Mouse (Mus musculus): Measurements from ENCODE around the gene Gm45261. TPM values are rescaled to one million over a fixed set of nuclear protein-coding genes. Genes with fewer than 3 reads are reported as not detected.

Gm45261 gene
- total and polyA plus RNA-seq, 2 experiments from 2014 or later: not detected

GRCm38 (mm10) chr1:80474942-80475341 is 13.7 kb upstream of the Gm45261 start:
- no peak overlapping the region for H3K9ac ChIP-seq
- no peak for TF ChIP-seq CTCF (IDR thresholded peaks at IDR 0.05; ENCODE audit: low read depth)
- no peaks in the 10 kb centered on the region for H3K4me1 ChIP-seq (ENCODE audit: insufficient read depth)
- DNase-seq (no peak), ATAC-seq (no peak)
- H3K36me3 ChIP-seq (ENCODE audit: insufficient read depth): no peaks in the 10 kb centered on the region
- no peak overlapping the region for H3K4me2 ChIP-seq (ENCODE audit: low read depth)
- no peak overlapping the region for H3K27ac ChIP-seq (ENCODE audit: low read depth, low read length)
- no peak overlapping the region for H3K4me3 ChIP-seq (ENCODE audit: low read depth, low read length)
- WGBS: 73% methylated on average over 1 of the region's 1 CpGs
- no peaks in the 10 kb centered on the region for H3K9me3 ChIP-seq (ENCODE audit: low read length)
- H3K27me3 ChIP-seq (ENCODE audit: insufficient read depth, low read length): no peaks in the 10 kb centered on the region

- Histone ChIP-seq H3K9ac (no peak overlapping the region), H3K27ac (ENCODE audit: low read depth, low read length) (no peak overlapping the region), H3K4me2 (ENCODE audit: low read depth) (no peak overlapping the region), H3K36me3 (ENCODE audit: insufficient read depth) (no peaks in the 10 kb centered on the region), H3K9me3 (ENCODE audit: low read length) (no peaks in the 10 kb centered on the region), H3K4me1 (ENCODE audit: insufficient read depth) (no peaks in the 10 kb centered on the region), H3K4me3 (ENCODE audit: low read depth, low read length) (no peak overlapping the region), H3K27me3 (ENCODE audit: insufficient read depth, low read length) (no peaks in the 10 kb centered on the region)
- whole genome bisulfite sequencing: 88% methylated on average over 1 of the region's 1 CpGs
- TF ChIP-seq CTCF (IDR thresholded peaks at IDR 0.05; ENCODE audit: low read depth): no peak
- DNase-seq (no peak), ATAC-seq (no peak)
Observed at GRCm38 (mm10) chr1:80472395-80472794, 11.1 kb upstream of the Gm45261 start.

- no peak for TF ChIP-seq CTCF (IDR thresholded peaks at IDR 0.05; ENCODE audit: low read depth)
- DNase-seq: peak; percentile 14
Observed at GRCm38 (mm10) chr1:80459923-80460322, 1.3 kb downstream of the Gm45261 start.

GRCm38 (mm10) chr1:80459477-80459876 is 1.8 kb downstream of the Gm45261 start:
- Histone ChIP-seq H3K36me3 (ENCODE audit: insufficient read depth) (no peaks in the 10 kb centered on the region), H3K9me3 (ENCODE audit: low read length) (no peaks in the 10 kb centered on the region), H3K27me3 (ENCODE audit: insufficient read depth, low read length) (no peaks in the 10 kb centered on the region), H3K27ac (ENCODE audit: low read depth, low read length) (no peak overlapping the region), H3K4me1 (ENCODE audit: insufficient read depth) (peaks cover 3% of the 10 kb centered on the region; the same call in 1 of the 2 replicates), H3K4me2 (ENCODE audit: low read depth) (no peak overlapping the region), H3K9ac (no peak overlapping the region), H3K4me3 (ENCODE audit: low read depth, low read length) (no peak overlapping the region)
- DNase-seq: no peak
- ATAC-seq: no peak
- no peak for TF ChIP-seq CTCF (IDR thresholded peaks at IDR 0.05; ENCODE audit: low read depth)

More at GRCm38 (mm10) chr1:80459923-80460322, 1.3 kb downstream of the Gm45261 start:
- 42% methylated on average over 1 of the region's 1 CpGs for WGBS
- H3K4me1 ChIP-seq (ENCODE audit: insufficient read depth): peaks cover 3% of the 10 kb centered on the region; the same call in 1 of the 2 replicates
- ATAC-seq: peak; percentile 61; the same call in 1 of the 2 replicates
- no peaks in the 10 kb centered on the region for H3K36me3 ChIP-seq (ENCODE audit: insufficient read depth)
- no peak overlapping the region for H3K4me2 ChIP-seq (ENCODE audit: low read depth)
- no peaks in the 10 kb centered on the region for H3K27me3 ChIP-seq (ENCODE audit: insufficient read depth, low read length)
- no peaks in the 10 kb centered on the region for H3K9me3 ChIP-seq (ENCODE audit: low read length)
- no peak overlapping the region for H3K9ac ChIP-seq
- H3K27ac ChIP-seq (ENCODE audit: low read depth, low read length): no peak overlapping the region
- no peak overlapping the region for H3K4me3 ChIP-seq (ENCODE audit: low read depth, low read length)

GRCm38 (mm10) chr1:80453971-80454370 is 7.3 kb downstream of the Gm45261 start:
- Histone ChIP-seq H3K4me2 (ENCODE audit: low read depth) (no peak overlapping the region), H3K27ac (ENCODE audit: low read depth, low read length) (no peak overlapping the region), H3K27me3 (ENCODE audit: insufficient read depth, low read length) (no peaks in the 10 kb centered on the region), H3K4me3 (ENCODE audit: low read depth, low read length) (no peak overlapping the region), H3K9me3 (ENCODE audit: low read length) (no peaks in the 10 kb centered on the region), H3K36me3 (ENCODE audit: insufficient read depth) (no peaks in the 10 kb centered on the region), H3K4me1 (ENCODE audit: insufficient read depth) (no peaks in the 10 kb centered on the region), H3K9ac (no peak overlapping the region)
- WGBS: 81% methylated on average over 2 of the region's 2 CpGs
- no peak for TF ChIP-seq CTCF (IDR thresholded peaks at IDR 0.05; ENCODE audit: low read depth)
- DNase-seq: no peak
- ATAC-seq: no peak

GRCm38 (mm10) chr1:80451914-80452549 is 9.2 kb downstream of the Gm45261 start:
- Histone ChIP-seq H3K27me3 (ENCODE audit: insufficient read depth, low read length) (no peaks in the 10 kb centered on the region), H3K9me3 (ENCODE audit: low read length) (no peaks in the 10 kb centered on the region), H3K4me1 (ENCODE audit: insufficient read depth) (no peaks in the 10 kb centered on the region), H3K27ac (ENCODE audit: low read depth, low read length) (no peak overlapping the region), H3K4me2 (ENCODE audit: low read depth) (no peak overlapping the region), H3K9ac (no peak overlapping the region), H3K4me3 (ENCODE audit: low read depth, low read length) (no peak overlapping the region), H3K36me3 (ENCODE audit: insufficient read depth) (no peaks in the 10 kb centered on the region)
- no peak for TF ChIP-seq CTCF (IDR thresholded peaks at IDR 0.05; ENCODE audit: low read depth)
- 80% methylated on average over 1 of the region's 1 CpGs for WGBS
- ATAC-seq (no peak), DNase-seq (no peak)

- Histone ChIP-seq H3K27ac (ENCODE audit: low read depth, low read length) (no peak overlapping the region), H3K4me1 (ENCODE audit: insufficient read depth) (no peaks in the 10 kb centered on the region), H3K9me3 (ENCODE audit: low read length) (no peaks in the 10 kb centered on the region), H3K36me3 (ENCODE audit: insufficient read depth) (no peaks in the 10 kb centered on the region), H3K27me3 (ENCODE audit: insufficient read depth, low read length) (no peaks in the 10 kb centered on the region), H3K4me2 (ENCODE audit: low read depth) (no peak overlapping the region), H3K4me3 (ENCODE audit: low read depth, low read length) (no peak overlapping the region), H3K9ac (no peak overlapping the region)
- 77% methylated on average over 1 of the region's 1 CpGs for WGBS
- DNase-seq: no peak
- ATAC-seq: no peak
- no peak for TF ChIP-seq CTCF (IDR thresholded peaks at IDR 0.05; ENCODE audit: low read depth)
Observed at GRCm38 (mm10) chr1:80447554-80447953, 13.7 kb downstream of the Gm45261 start.
